Mouse (Mus musculus) bone marrow macrophage, adult 2 months (primary cell): ENCODE results near the gene Smpdl3b.

Experiments
- CTCF ChIP-seq: IDR thresholded peaks from 2 replicates; pipeline ENCODE4 v1.5.1; 2012; ENCODE audit warnings: low read depth, mild to moderate bottlenecking, low read length, moderate library complexity
- POLR2A ChIP-seq: IDR thresholded peaks from 2 replicates; pipeline ENCODE4 v1.6.1; 2012; ENCODE audit warnings: mild to moderate bottlenecking, low read depth, low read length, borderline replicate concordance

GRCm38 (mm10) chr4:132798028-132798427, 41.0 kb upstream of the Smpdl3b start:
- TF ChIP-seq CTCF, result no peak
- no peak for TF ChIP-seq POLR2A
